Mouse (Mus musculus): Measurements from ENCODE around the gene Amz1.

DNA sequence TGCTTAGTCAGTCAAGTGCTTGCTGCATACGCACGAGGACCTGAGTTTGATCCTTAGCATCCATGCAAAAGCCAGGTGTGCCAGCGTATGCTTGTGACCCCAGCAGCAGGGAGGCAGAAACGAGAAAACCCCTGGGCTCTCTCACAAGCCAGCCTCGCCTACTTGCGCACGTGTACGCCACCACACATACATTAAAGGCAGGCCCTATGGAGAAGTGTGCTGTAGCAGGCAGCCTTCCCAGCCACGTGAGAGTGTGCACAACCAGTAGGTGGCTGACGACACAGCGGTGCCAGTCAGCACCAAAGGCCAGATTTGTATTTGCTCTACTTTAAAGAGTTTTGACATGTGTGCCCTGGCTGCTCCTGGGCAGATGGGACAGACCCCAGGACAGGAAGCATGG lies 48.3 kb upstream of the Amz1 start:
- TF ChIP-seq POLR2A (IDR thresholded peaks at IDR 0.05; ENCODE audit: borderline replicate concordance, extremely low read depth, low read depth, low read length), result no peak
- no peak for TF ChIP-seq CTCF (IDR thresholded peaks at IDR 0.05; ENCODE audit: insufficient read depth, low read length)
